Mouse (Mus musculus) myocyte (in vitro differentiated cells): ENCODE data around the gene Olfr101.

Source experiments
- E2F4 ChIP-seq: IDR thresholded peaks from one replicate; pipeline ENCODE4 v1.6.1; 2011; ENCODE audit warnings: mild to moderate bottlenecking, control low read depth, moderate library complexity; ENCODE audit not compliant: insufficient read depth
- MYOD1 ChIP-seq, 3 experiments: IDR thresholded peaks; one replicate each; pipeline ENCODE4 v1.6.1; 2011; ENCODE audit warnings: control low read depth in 2 of 3, low read depth in 2 of 3, mild to moderate bottlenecking in 2 of 3, moderate library complexity in 1 of 3; ENCODE audit not compliant: insufficient read length in 2 of 3, control insufficient read depth in 1 of 3
- MYOG ChIP-seq, 3 experiments: IDR thresholded peaks; one replicate each; pipeline ENCODE4 v1.6.1; 2011; ENCODE audit warnings: control low read depth in 2 of 3, low read depth in 2 of 3, mild to moderate bottlenecking in 2 of 3; ENCODE audit not compliant: insufficient read length in 2 of 3, control insufficient read depth in 1 of 3, insufficient read depth in 1 of 3
- POLR2A ChIP-seq: IDR thresholded peaks from one replicate; pipeline ENCODE4 v1.6.1; 2011; ENCODE audit warnings: low read depth, mild to moderate bottlenecking, control low read depth, moderate library complexity; ENCODE audit not compliant: insufficient read length
- POLR2AphosphoS2 ChIP-seq: IDR thresholded peaks from one replicate; pipeline ENCODE4 v1.6.1; 2011; ENCODE audit warnings: low read depth, control low read depth; ENCODE audit not compliant: insufficient read length

DNA sequence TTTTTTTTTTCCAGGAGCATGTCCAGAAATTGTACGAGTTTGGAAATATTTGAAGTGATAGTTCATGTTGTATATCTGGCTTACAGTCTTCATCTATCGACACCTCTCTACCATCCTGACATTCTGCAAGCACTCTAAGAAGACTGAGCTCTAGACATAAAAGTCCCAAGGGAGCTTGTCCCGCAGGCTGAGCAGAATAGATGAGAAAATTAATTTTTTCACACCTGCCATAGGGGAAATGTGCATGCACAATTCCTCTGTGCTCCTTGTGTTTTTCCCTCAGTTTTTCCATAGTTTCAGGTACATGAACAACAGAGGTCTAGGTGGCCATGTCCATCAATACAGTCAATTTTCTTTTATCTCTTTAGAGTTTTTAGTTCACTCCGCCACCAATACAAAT is at the start of gene Olfr101:
- TF ChIP-seq POLR2AphosphoS2 (no peak), E2F4 (no peak), POLR2A (no peak), MYOD1 (IDR thresholded peaks at IDR 0.05; ENCODE audit: control insufficient read depth in 1 of 3, insufficient read length in 2 of 3, low read depth in 2 of 3) (no peak), MYOG (IDR thresholded peaks at IDR 0.05; ENCODE audit: control insufficient read depth in 1 of 3, insufficient read depth in 1 of 3, insufficient read length in 2 of 3, low read depth in 2 of 3) (no peak)
